Mouse (Mus musculus) forebrain, embryonic 11.5 days (tissue): ENCODE measurements at regions not wholly inside any gene's neighbourhood (a gene's known extent, or its start where the extent isn't known, plus 50 kb on each side); places are given as distances from the start of the nearest gene placed in this dataset.

Experiments
- ATAC-seq: fragments of 200-750 bp; cut with Nextera tagmentation; replicated peaks from 2 replicates; pipeline ENCODE4 v1.8.0; 2017; ENCODE audit warnings: moderate TSS enrichment; ENCODE audit not compliant: low FRiP score
- DNase-seq: peaks from one replicate; pipeline ENCODE4 v3.0.0-alpha.2; 2017; ENCODE audit warnings: low spot score
- H3K27ac ChIP-seq: fragments of 300-500 bp; sonication (generic); 2 replicates; pipeline ENCODE4 v1.5.1; 2014; ENCODE audit warnings: low read depth, low read length
- H3K27me3 ChIP-seq: fragments of 300-500 bp; sonication (generic); 2 replicates; pipeline ENCODE4 v1.6.1; 2014; ENCODE audit warnings: mild to moderate bottlenecking, low read length, mixed read lengths; ENCODE audit not compliant: control insufficient read depth, insufficient read depth
- H3K36me3 ChIP-seq: fragments of 300-500 bp; sonication (generic); 2 replicates; pipeline ENCODE4 v1.6.1; 2014; ENCODE audit warnings: mild to moderate bottlenecking, low read length, moderate library complexity, mixed read lengths; ENCODE audit not compliant: control insufficient read depth, insufficient read depth
- H3K4me1 ChIP-seq: fragments of 300-500 bp; sonication (generic); replicated peaks from 2 replicates; pipeline ENCODE4 v1.6.1; 2014; ENCODE audit warnings: low read length, mixed read lengths; ENCODE audit not compliant: control insufficient read depth, insufficient read depth
- H3K4me2 ChIP-seq: fragments of 300-500 bp; sonication (generic); 2 replicates; pipeline ENCODE4 v1.6.1; 2014; ENCODE audit warnings: low read depth, mild to moderate bottlenecking, low read length, moderate library complexity, mixed read lengths; ENCODE audit not compliant: severe bottlenecking
- H3K4me3 ChIP-seq: fragments of 300-500 bp; sonication (generic); 2 replicates; pipeline ENCODE4 v1.5.1; 2014; ENCODE audit warnings: low read depth, low read length
- H3K9ac ChIP-seq: fragments of 300-500 bp; sonication (generic); 2 replicates; pipeline ENCODE4 v1.6.1; 2014; ENCODE audit warnings: low read length
- H3K9me3 ChIP-seq: fragments of 300-500 bp; sonication (generic); 2 replicates; pipeline ENCODE4 v1.6.1; 2016; ENCODE audit warnings: low read length, mixed read lengths; ENCODE audit not compliant: control insufficient read depth
- WGBS: fragments of 180-500 bp; shearing (Covaris S2); extraction: QIAGEN DNeasy Blood & Tissue Kit; methylation state at CpG from one replicate; pipeline ENCODE4 v1.1.7; 2014; 5-methylcytosine and 5-hydroxymethylcytosine counted together

DNA sequence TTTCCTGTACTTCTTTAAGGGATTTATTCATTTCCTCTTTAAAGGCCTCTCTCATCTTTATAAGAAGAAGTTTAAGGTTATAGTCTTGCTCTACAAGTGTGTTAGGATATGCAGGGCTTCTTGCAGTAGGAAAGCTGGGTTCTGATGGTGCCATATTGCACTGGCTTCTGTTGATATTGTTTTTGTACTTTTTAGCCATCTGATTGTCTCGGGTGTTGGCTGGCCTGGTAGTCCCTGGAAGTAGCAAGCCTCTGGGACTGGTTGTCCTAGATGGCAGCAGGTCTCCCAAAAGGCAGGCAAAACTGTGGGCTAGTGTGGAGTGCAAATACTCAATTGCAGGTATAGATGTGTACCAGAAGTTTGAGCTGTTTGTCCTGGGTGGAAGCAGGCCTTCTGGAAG lies 147.1 kb downstream of the Ccdc71l start:
- no peak overlapping the region for H3K4me3 ChIP-seq
- H3K9me3 ChIP-seq = no peaks in the 10 kb centered on the region
- no peaks in the 10 kb centered on the region for H3K4me1 ChIP-seq
- DNase-seq (no peak), ATAC-seq (no peak)
- 69% methylated on average over 1 of the region's 1 CpGs for WGBS
- no peaks in the 10 kb centered on the region for H3K36me3 ChIP-seq
- no peaks in the 10 kb centered on the region for H3K27me3 ChIP-seq
- H3K27ac ChIP-seq = no peak overlapping the region
- no peak overlapping the region for H3K9ac ChIP-seq
- H3K4me2 ChIP-seq = no peak overlapping the region

DNA sequence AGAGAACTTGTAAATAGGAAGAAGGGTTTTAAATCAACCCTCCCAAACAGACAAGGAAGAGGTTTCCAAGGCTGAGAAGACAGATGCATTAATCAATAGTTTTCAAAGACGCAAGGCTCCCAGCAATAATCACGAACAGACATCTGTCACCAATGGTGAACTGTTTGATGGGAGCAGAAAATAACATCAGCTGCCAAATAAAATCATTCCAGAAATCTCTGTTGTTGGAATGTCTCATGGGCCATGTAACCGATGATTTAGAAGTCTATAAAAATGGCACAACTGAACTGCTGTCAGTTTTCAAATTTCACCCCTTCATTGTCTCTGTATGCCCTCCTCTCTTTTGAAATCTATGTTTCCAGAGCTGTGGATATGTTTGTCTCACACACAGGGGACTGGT lies 152.7 kb downstream of the Ccdc71l start:
- H3K27ac ChIP-seq = no peak overlapping the region
- WGBS = 91% methylated on average over 3 of the region's 3 CpGs
- no peak overlapping the region for H3K9ac ChIP-seq
- no peak for ATAC-seq
- H3K4me2 ChIP-seq = no peak overlapping the region
- H3K27me3 ChIP-seq = no peaks in the 10 kb centered on the region
- no peak overlapping the region for H3K4me3 ChIP-seq
- no peaks in the 10 kb centered on the region for H3K4me1 ChIP-seq
- H3K36me3 ChIP-seq = no peaks in the 10 kb centered on the region
- no peak for DNase-seq
- H3K9me3 ChIP-seq = no peaks in the 10 kb centered on the region

GRCm38 (mm10) chr12:32533641-32534040 lies 155.1 kb downstream of the Ccdc71l start:
- no peak overlapping the region for H3K9ac ChIP-seq
- H3K27ac ChIP-seq = no peak overlapping the region
- no peak overlapping the region for H3K4me3 ChIP-seq
- H3K4me1 ChIP-seq = no peaks in the 10 kb centered on the region
- H3K9me3 ChIP-seq = no peaks in the 10 kb centered on the region
- ATAC-seq = no peak
- H3K27me3 ChIP-seq = no peaks in the 10 kb centered on the region
- H3K4me2 ChIP-seq = no peak overlapping the region
- H3K36me3 ChIP-seq = no peaks in the 10 kb centered on the region
- DNase-seq = no peak

GRCm38 (mm10) chr12:32545466-32545865 lies 167.0 kb downstream of the Ccdc71l start:
- no peak for ATAC-seq
- Histone ChIP-seq H3K27me3 (no peaks in the 10 kb centered on the region), H3K36me3 (no peaks in the 10 kb centered on the region), H3K4me3 (no peak overlapping the region), H3K4me1 (no peaks in the 10 kb centered on the region), H3K9ac (no peak overlapping the region), H3K9me3 (no peaks in the 10 kb centered on the region), H3K27ac (no peak overlapping the region), H3K4me2 (no peak overlapping the region)
- no peak for DNase-seq
- WGBS = 83% methylated on average over 1 of the region's 1 CpGs

DNA sequence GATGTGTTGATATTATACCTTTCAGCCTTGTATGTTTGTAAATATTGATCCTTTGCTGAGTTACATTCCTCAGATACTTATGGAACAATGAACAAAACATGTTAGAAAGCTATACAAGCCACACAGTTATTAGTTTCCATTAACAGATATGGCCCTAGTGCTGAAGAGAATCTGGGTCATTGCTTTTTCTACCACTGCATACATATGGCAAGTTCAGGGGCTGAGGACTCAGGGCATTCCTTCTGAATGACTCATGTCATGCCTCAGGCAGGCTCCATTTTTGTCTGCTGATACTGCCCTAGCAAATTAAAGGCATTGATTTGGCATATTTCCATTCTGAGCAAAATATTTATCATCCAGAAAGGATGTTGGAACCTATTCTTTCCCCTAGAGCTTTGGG lies 167.9 kb downstream of the Ccdc71l start:
- Histone ChIP-seq H3K9me3 (no peaks in the 10 kb centered on the region), H3K4me2 (no peak overlapping the region), H3K27me3 (no peaks in the 10 kb centered on the region), H3K27ac (no peak overlapping the region), H3K36me3 (no peaks in the 10 kb centered on the region), H3K4me3 (no peak overlapping the region), H3K9ac (no peak overlapping the region), H3K4me1 (no peaks in the 10 kb centered on the region)
- DNase-seq = no peak
- no peak for ATAC-seq

DNA sequence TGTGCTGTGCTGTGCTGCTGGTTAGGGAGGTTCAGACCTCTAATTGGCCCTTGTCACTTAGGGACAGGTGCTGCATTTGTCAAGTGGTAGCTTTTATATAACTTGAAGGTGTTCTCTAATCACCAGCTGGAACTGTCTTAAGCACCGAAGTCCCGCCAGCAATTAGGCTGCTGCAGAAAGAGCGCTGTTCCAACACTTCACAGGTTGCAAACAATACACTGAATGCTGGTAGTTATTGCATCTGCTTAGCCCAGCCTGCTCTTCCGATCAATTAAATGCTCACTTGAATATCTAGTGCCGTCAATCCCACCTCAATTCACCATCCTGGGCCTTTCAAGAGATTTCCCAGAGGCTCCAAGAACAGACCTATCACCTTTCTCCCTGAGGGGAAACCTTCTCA lies 175.3 kb downstream of the Ccdc71l start:
- Histone ChIP-seq H3K36me3 (no peaks in the 10 kb centered on the region), H3K9ac (no peak overlapping the region), H3K27me3 (no peaks in the 10 kb centered on the region), H3K4me2 (no peak overlapping the region), H3K4me1 (no peaks in the 10 kb centered on the region), H3K4me3 (no peak overlapping the region), H3K9me3 (no peaks in the 10 kb centered on the region), H3K27ac (no peak overlapping the region)
- WGBS = 70% methylated on average over 5 of the region's 5 CpGs
- no peak for DNase-seq
- no peak for ATAC-seq

DNA sequence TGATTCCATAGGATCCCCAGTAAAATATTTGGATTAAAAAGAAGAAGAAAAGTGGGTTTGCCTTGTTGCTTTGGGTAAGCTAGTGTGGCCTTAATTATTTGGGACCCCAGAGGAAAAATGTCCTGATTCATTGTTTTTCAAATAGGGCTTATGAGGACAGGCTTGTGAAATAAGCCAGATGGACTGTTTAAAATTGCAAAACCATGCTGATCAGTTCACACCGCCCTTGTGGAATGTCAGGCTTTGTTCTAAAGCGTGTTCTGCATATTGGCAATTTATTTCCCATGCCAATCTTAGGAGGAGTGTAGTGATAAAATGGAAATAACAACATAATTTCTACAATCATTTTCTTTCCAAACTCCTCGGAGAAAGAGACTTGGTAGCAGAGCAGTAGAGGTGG lies 189.3 kb downstream of the Ccdc71l start:
- DNase-seq (no peak), ATAC-seq (no peak)
- H3K4me2 ChIP-seq = no peak overlapping the region
- no peak overlapping the region for H3K9ac ChIP-seq
- no peak overlapping the region for H3K27ac ChIP-seq
- H3K9me3 ChIP-seq = no peaks in the 10 kb centered on the region
- no peaks in the 10 kb centered on the region for H3K4me1 ChIP-seq
- H3K27me3 ChIP-seq = no peaks in the 10 kb centered on the region
- H3K36me3 ChIP-seq = no peaks in the 10 kb centered on the region
- H3K4me3 ChIP-seq = no peak overlapping the region
- 82% methylated on average over 3 of the region's 3 CpGs for WGBS

- ATAC-seq (no peak), DNase-seq (no peak)
- H3K9ac ChIP-seq = no peak overlapping the region
- H3K27ac ChIP-seq = no peak overlapping the region
- H3K9me3 ChIP-seq = no peaks in the 10 kb centered on the region
- H3K4me1 ChIP-seq = no peaks in the 10 kb centered on the region
- no peak overlapping the region for H3K4me3 ChIP-seq
- 86% methylated on average over 6 of the region's 6 CpGs for WGBS
- H3K36me3 ChIP-seq = no peaks in the 10 kb centered on the region
- no peaks in the 10 kb centered on the region for H3K27me3 ChIP-seq
- no peak overlapping the region for H3K4me2 ChIP-seq
Measured at GRCm38 (mm10) chr12:32581304-32581703, 202.8 kb downstream of the Ccdc71l start.

DNA sequence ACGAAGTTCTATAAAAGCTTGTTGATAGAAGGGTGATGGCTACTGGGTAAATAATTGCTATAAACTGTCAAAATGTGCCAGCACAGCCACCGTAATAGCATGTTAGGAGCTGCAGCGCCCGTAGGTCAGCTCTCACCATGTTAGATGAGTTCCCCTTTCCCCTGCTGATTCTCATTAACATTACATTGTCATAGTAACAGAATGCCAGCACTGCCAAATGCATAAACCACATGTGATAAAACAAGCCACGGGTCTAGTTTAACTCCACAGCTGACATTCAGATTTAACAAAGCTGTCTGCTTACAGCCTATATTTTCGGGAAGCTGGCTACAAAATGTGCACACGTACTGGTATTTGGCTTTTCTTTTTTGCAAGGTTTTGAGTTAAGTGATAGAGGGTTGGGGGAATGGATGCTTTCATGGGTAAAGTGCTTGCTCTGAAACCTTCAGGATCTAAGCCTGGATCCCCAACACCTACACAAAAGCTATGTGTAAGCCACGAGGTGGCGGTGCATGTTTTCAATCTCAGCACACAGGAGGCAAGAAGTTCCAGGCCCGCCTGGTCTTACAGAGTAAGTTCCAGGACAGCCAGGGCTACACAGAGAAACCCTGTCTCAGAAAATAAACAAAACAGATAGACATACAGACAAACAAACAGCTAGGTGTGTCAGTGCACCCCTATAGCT lies 217.1 kb upstream of the Nampt start:
- no peak overlapping the region for H3K9ac ChIP-seq
- 83% methylated on average over 10 of the region's 10 CpGs for WGBS

More for the DNA sequence above, 217.1 kb upstream of the Nampt start:
- Histone ChIP-seq H3K4me3 (no peak overlapping the region), H3K9me3 (no peaks in the 10 kb centered on the region), H3K4me2 (no peak overlapping the region), H3K4me1 (no peaks in the 10 kb centered on the region), H3K36me3 (no peaks in the 10 kb centered on the region), H3K27ac (no peak overlapping the region), H3K27me3 (no peaks in the 10 kb centered on the region)
- DNase-seq (no peak), ATAC-seq (no peak)
